Mouse (Mus musculus) erythroblast, embryonic 14.5 days (primary cell): ENCODE measurements around the gene Gm21970.

Source experiments
- GATA1 ChIP-seq: IDR thresholded peaks from 2 replicates; pipeline ENCODE4 v1.6.1; 2012; ENCODE audit warnings: low read length, inconsistent platforms, mixed read lengths
- TAL1 ChIP-seq: IDR thresholded peaks from 3 replicates; pipeline ENCODE4 v1.6.1; 2012; ENCODE audit warnings: low read length, inconsistent platforms, mixed read lengths

DNA sequence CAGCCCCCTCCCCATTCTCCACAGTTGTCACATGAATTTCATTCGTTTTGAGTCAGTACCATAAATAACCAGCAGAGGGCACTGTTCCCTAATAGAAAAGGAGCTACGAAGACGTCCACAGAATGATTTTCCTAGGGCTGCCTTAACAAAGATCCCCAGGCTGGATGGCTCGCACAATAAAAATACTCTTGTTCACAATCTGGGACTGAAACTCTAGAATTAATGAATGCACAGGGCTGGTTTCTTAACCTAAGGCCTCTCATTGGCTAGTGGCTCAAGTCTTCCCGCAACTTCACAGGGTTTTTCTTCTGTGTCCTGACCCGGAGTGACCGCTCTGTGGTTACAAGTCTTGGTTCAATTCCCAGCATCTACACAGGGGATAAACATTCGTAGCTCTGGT is 33.0 kb upstream of the Gm21970 start:
- no peak for TF ChIP-seq TAL1
- TF ChIP-seq GATA1 = no peak
